Mouse (Mus musculus) urinary bladder, adult 2 months (tissue): ENCODE data around the gene Knop1. TPM values are rescaled to one million over a fixed set of nuclear protein-coding genes. Genes with fewer than 3 reads are reported as not detected.

Source experiments
- DNase-seq: peaks from one replicate; pipeline ENCODE4 v3.0.0; 2022; ENCODE audit warnings: low spot score
- polyA plus RNA-seq: library from polyadenylated mRNA; depleted of rRNA; stranded (reverse); fragments of >200 nt; gene quantifications from 2 replicates; pipeline ENCODE4 v1.2.3, GENCODE M21; 2012

Gene Knop1
- polyA plus RNA-seq, 1 experiment = 22.0 TPM

- DNase-seq = no peak
These were observed 7.3 kb downstream of the Knop1 start for GRCm38 (mm10) chr7:118848796-118849195.

- no peak for DNase-seq
These were observed 9.7 kb downstream of the Knop1 start for GRCm38 (mm10) chr7:118846329-118846728.

- no peak for DNase-seq
These were observed 10.9 kb downstream of the Knop1 start for GRCm38 (mm10) chr7:118845141-118845540.

GRCm38 (mm10) chr7:118842938-118843337 is 13.1 kb downstream of the Knop1 start:
- no peak for DNase-seq

- no peak for DNase-seq
These were observed 14.3 kb downstream of the Knop1 start for GRCm38 (mm10) chr7:118841796-118842195.

- DNase-seq = no peak
These were observed 14.9 kb downstream of the Knop1 start for GRCm38 (mm10) chr7:118841030-118841745.

GRCm38 (mm10) chr7:118837901-118838300 is 18.2 kb downstream of the Knop1 start:
- no peak for DNase-seq

GRCm38 (mm10) chr7:118827975-118828416 is 28.1 kb downstream of the Knop1 start:
- no peak for DNase-seq

- no peak for DNase-seq
These were observed 31.6 kb downstream of the Knop1 start for GRCm38 (mm10) chr7:118824451-118824850.

- DNase-seq = no peak
These were observed 34.0 kb downstream of the Knop1 start for GRCm38 (mm10) chr7:118821887-118822556.

GRCm38 (mm10) chr7:118821356-118821755 is 34.7 kb downstream of the Knop1 start:
- DNase-seq = no peak

- no peak for DNase-seq
These were observed 36.4 kb downstream of the Knop1 start for GRCm38 (mm10) chr7:118819666-118820065.

- DNase-seq = no peak
These were observed 38.3 kb downstream of the Knop1 start for GRCm38 (mm10) chr7:118817741-118818140.

- no peak for DNase-seq
These were observed 39.8 kb downstream of the Knop1 start for GRCm38 (mm10) chr7:118816275-118816674.

- DNase-seq = no peak
These were observed 42.5 kb downstream of the Knop1 start for GRCm38 (mm10) chr7:118813592-118813991.

- DNase-seq = no peak
These were observed 44.5 kb downstream of the Knop1 start for GRCm38 (mm10) chr7:118811407-118812106.

- DNase-seq = no peak
These were observed 48.2 kb downstream of the Knop1 start for GRCm38 (mm10) chr7:118807899-118808298.

- no peak for DNase-seq
These were observed 49.2 kb downstream of the Knop1 start for GRCm38 (mm10) chr7:118806631-118807411.

- DNase-seq = no peak
These were observed 52.6 kb downstream of the Knop1 start for GRCm38 (mm10) chr7:118803425-118803824.

- DNase-seq = no peak
These were observed 54.3 kb downstream of the Knop1 start for GRCm38 (mm10) chr7:118801791-118802190.

GRCm38 (mm10) chr7:118800112-118800734 is 55.8 kb downstream of the Knop1 start:
- no peak for DNase-seq
